ENCODE assay signal across 8 mouse cellular contexts in the genomic region with DNA sequence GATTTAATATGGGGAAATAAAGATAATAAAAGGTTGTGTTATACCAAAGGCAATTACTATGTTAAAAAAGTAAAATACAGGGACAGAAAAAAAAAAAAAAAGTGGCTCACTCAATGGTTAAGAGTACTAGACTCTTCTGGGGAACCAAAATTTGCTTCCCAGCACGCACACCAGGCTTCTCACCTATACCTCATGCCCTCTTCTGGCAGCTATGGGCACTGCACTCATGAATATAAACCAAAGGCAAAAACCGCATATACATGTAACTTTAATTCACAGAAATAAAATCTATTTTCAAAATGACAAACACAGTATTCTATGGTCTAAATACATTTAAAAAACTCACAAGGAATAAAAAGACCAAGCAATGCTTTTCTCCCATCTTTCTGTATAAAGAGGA.
DNase-seq lines count a peak whose midpoint lies in the region; ATAC-seq and TF ChIP-seq lines count a peak whose summit lies in the region.
"Had no signal": no experiment of that assay in that cellular context is flagged by ENCODE, and none has a peak within 500 bp of the region (broad histone marks: within the 10 kb centered on the region; RNA-seq: fewer than 3 reads in every experiment).

No protein-coding gene starts in this region.

- no peak overlapping the region for H3K9ac ChIP-seq in kidney, embryonic 16.5 days (replicated peaks; ENCODE audit: low read length)
- H3K9ac ChIP-seq in ES-Bruce4 (ENCODE audit: low read depth, poor library complexity, severe bottlenecking), result no peak overlapping the region
- H3K9ac ChIP-seq: hindbrain, embryonic 15.5 days had no signal

- H3K4me1 ChIP-seq in kidney, embryonic 16.5 days (ENCODE audit: insufficient read depth, low read length), result no peaks in the 10 kb centered on the region
- H3K4me1 ChIP-seq in ES-Bruce4 (ENCODE audit: control insufficient read depth, insufficient read depth, low read length), result no peaks in the 10 kb centered on the region
- H3K4me1 ChIP-seq: hindbrain, embryonic 15.5 days had no signal

- no peak overlapping the region for H3K4me3 ChIP-seq in kidney, embryonic 16.5 days (ENCODE audit: low read length)
- H3K4me3 ChIP-seq in ES-Bruce4 (ENCODE audit: low read depth, low read length), result no peak overlapping the region
- H3K4me3 ChIP-seq: hindbrain, embryonic 15.5 days had no signal

- no peaks in the 10 kb centered on the region for H3K9me3 ChIP-seq in kidney, embryonic 16.5 days (ENCODE audit: low read length)
- H3K9me3 ChIP-seq in ES-Bruce4 (replicated peaks; ENCODE audit: control insufficient read depth, insufficient read depth, low read length, poor library complexity, severe bottlenecking), result no peaks in the 10 kb centered on the region
- H3K9me3 ChIP-seq: hindbrain, embryonic 15.5 days had no signal

- H3K27me3 ChIP-seq in kidney, embryonic 16.5 days (ENCODE audit: insufficient read depth, low read length), result no peaks in the 10 kb centered on the region
- H3K27me3 ChIP-seq in ES-Bruce4 (ENCODE audit: control insufficient read depth, insufficient read depth, low read length, poor library complexity, severe bottlenecking), result no peaks in the 10 kb centered on the region
- H3K27me3 ChIP-seq: hindbrain, embryonic 15.5 days had no signal

- no peak overlapping the region for H3K27ac ChIP-seq in kidney, embryonic 16.5 days (ENCODE audit: low read length)
- no peak overlapping the region for H3K27ac ChIP-seq in ES-Bruce4 (ENCODE audit: insufficient read depth, low read length)
- H3K27ac ChIP-seq: hindbrain, embryonic 15.5 days had no signal

- no peak for TF ChIP-seq EP300 in ES-Bruce4 (IDR thresholded peaks at IDR 0.05; ENCODE audit: insufficient read depth, low read depth, low read length)

- ATAC-seq in kidney, embryonic 16.5 days (ENCODE audit: low FRiP score, low TSS enrichment), result no peak
- ATAC-seq in activated CD4-positive, CD25-positive, alpha-beta regulatory T cell, adult 4 months, result peak; percentile 69

- TF ChIP-seq POLR2A in ES-Bruce4 (IDR thresholded peaks at IDR 0.05; ENCODE audit: insufficient read depth, low read length), result no peak

- 67% methylated on average over 2 of the region's 2 CpGs for WGBS in kidney, embryonic 16.5 days

- peaks cover 48% of the 10 kb centered on the region for H3K36me3 ChIP-seq in kidney, embryonic 16.5 days (ENCODE audit: insufficient read depth, low read length)
- peaks cover 46% of the 10 kb centered on the region for H3K36me3 ChIP-seq in ES-Bruce4 (ENCODE audit: control insufficient read depth, insufficient read depth, low read length, poor library complexity, severe bottlenecking)

- intact Hi-C loops in gastrocnemius, postnatal 14 days (cut with DNase I; ENCODE audit: low total_unique reads), result loop anchor here (5.0 kb wide), 1 partner anchor 71 kb away; no protein-coding TSS in a partner anchor

- TF ChIP-seq CTCF in ES-Bruce4 (IDR thresholded peaks at IDR 0.05; ENCODE audit: low read depth, low read length), result peak; percentile 40

- no peak overlapping the region for H3K4me2 ChIP-seq in kidney, embryonic 16.5 days (replicated peaks; ENCODE audit: low read depth, low read length)
- H3K4me2 ChIP-seq: hindbrain, embryonic 15.5 days had no signal

- DNase-seq in kidney, adult 9 months, result peak; percentile 53
- peak; percentile 18 for DNase-seq in gastrocnemius, postnatal 14 days
- DNase-seq in lung, postnatal 36 days, result peak; percentile 73
- no peak for DNase-seq in frontal cortex, postnatal 25 days (ENCODE audit: low spot score in 2 of 2)

Comparison
In these comparisons a context has a peak if more than half of its experiments do, and no peak if none do; other contexts are left out.
1. DNase-seq: peak in kidney, adult 9 months (single experiment), gastrocnemius, postnatal 14 days (single experiment) and lung, postnatal 36 days (single experiment); none in frontal cortex, postnatal 25 days (0 of 2).